Mouse (Mus musculus) G1E-ER4 (cell line): Measurements from ENCODE around the gene Acbd4. TPM values are rescaled to one million over a fixed set of nuclear protein-coding genes. Genes with fewer than 3 reads are reported as not detected.

ENCODE experiments used
- GATA1 ChIP-seq: IDR thresholded peaks from one replicate; pipeline ENCODE4 v1.8.0; 2012; ENCODE audit warnings: low read length, inconsistent platforms
- polyA plus RNA-seq: library from polyadenylated mRNA; stranded (reverse); fragments of >175 nt; gene quantifications from 2 replicates; pipeline ENCODE4 v1.2.3, GENCODE M21; 2012

The Acbd4 gene
- polyA plus RNA-seq, 1 experiment: 31.9 TPM

- TF ChIP-seq GATA1: no peak
Measured at GRCm38 (mm10) chr11:103116008-103116818, 14.7 kb downstream of the Acbd4 start, which contains the start of gene Hexim1. TSS of gene Hexim1 (plus strand) at chr11:103116231.

- no peak for TF ChIP-seq GATA1
Measured at GRCm38 (mm10) chr11:103116959-103117590, 15.6 kb downstream of the Acbd4 start.

GRCm38 (mm10) chr11:103117591-103118009 lies 16.1 kb downstream of the Acbd4 start:
- TF ChIP-seq GATA1: no peak

- TF ChIP-seq GATA1: no peak
Measured at GRCm38 (mm10) chr11:103118866-103119265, 17.4 kb downstream of the Acbd4 start.

- TF ChIP-seq GATA1: no peak
Measured at GRCm38 (mm10) chr11:103119609-103120008, 18.1 kb downstream of the Acbd4 start.

GRCm38 (mm10) chr11:103120315-103120714 lies 18.8 kb downstream of the Acbd4 start:
- no peak for TF ChIP-seq GATA1

- no peak for TF ChIP-seq GATA1
Measured at GRCm38 (mm10) chr11:103131701-103132575, 30.5 kb downstream of the Acbd4 start, which contains the start of gene Hexim2. TSS of gene Hexim2 (plus strand) at chr11:103132429.

- no peak for TF ChIP-seq GATA1
Measured at GRCm38 (mm10) chr11:103132576-103133455, 31.3 kb downstream of the Acbd4 start.

GRCm38 (mm10) chr11:103133456-103134185 lies 32.1 kb downstream of the Acbd4 start:
- TF ChIP-seq GATA1: no peak

GRCm38 (mm10) chr11:103134221-103134620 lies 32.7 kb downstream of the Acbd4 start:
- no peak for TF ChIP-seq GATA1

GRCm38 (mm10) chr11:103136039-103136577 lies 34.6 kb downstream of the Acbd4 start:
- TF ChIP-seq GATA1: peak; percentile 79

GRCm38 (mm10) chr11:103139951-103140762 lies 38.7 kb downstream of the Acbd4 start:
- no peak for TF ChIP-seq GATA1

GRCm38 (mm10) chr11:103140763-103141100 lies 39.2 kb downstream of the Acbd4 start:
- TF ChIP-seq GATA1: no peak
